Mouse (Mus musculus) heart, embryonic 13.5 days (tissue): ENCODE measurements around the gene Tmcc3. TPM values are rescaled to one million over a fixed set of nuclear protein-coding genes. Genes with fewer than 3 reads are reported as not detected.
A peak's percentile ranks its signal among the peaks of the same experiment; 100 is the strongest.

ENCODE experiments used
- ATAC-seq: fragments of 200-750 bp; cut with Nextera tagmentation; 2 replicates; pipeline ENCODE4 v1.8.0; 2017; ENCODE audit warnings: moderate TSS enrichment; ENCODE audit not compliant: insufficient number of reproducible peaks, low FRiP score, low TSS enrichment; ENCODE audit errors: extremely low read depth
- H3K27ac ChIP-seq: fragments of 300-500 bp; sonication (generic); replicated peaks from 2 replicates; pipeline ENCODE4 v1.5.1; 2015; ENCODE audit warnings: moderate library complexity, mild to moderate bottlenecking, inconsistent platforms
- H3K27me3 ChIP-seq: fragments of 300-500 bp; sonication (generic); replicated peaks from 2 replicates; pipeline ENCODE4 v1.6.1; 2015; ENCODE audit warnings: mild to moderate bottlenecking, inconsistent platforms
- H3K36me3 ChIP-seq: fragments of 300-500 bp; sonication (generic); 2 replicates; pipeline ENCODE4 v1.6.1; 2015; ENCODE audit warnings: mild to moderate bottlenecking, inconsistent platforms
- H3K4me1 ChIP-seq: fragments of 300-500 bp; sonication (generic); 2 replicates; pipeline ENCODE4 v1.6.1; 2015; ENCODE audit warnings: inconsistent platforms
- H3K4me2 ChIP-seq: fragments of 300-500 bp; sonication (generic); 2 replicates; pipeline ENCODE4 v1.6.1; 2015; ENCODE audit warnings: inconsistent platforms, mild to moderate bottlenecking, moderate library complexity
- H3K4me3 ChIP-seq: fragments of 300-500 bp; sonication (generic); 2 replicates; pipeline ENCODE4 v1.5.1; 2015; ENCODE audit warnings: moderate library complexity, mild to moderate bottlenecking, inconsistent platforms
- H3K9ac ChIP-seq: fragments of 300-500 bp; sonication (generic); 2 replicates; pipeline ENCODE4 v1.6.1; 2015; ENCODE audit warnings: inconsistent platforms, mild to moderate bottlenecking, moderate library complexity
- H3K9me3 ChIP-seq: fragments of 300-500 bp; sonication (generic); 2 replicates; pipeline ENCODE4 v1.6.1; 2016; ENCODE audit warnings: inconsistent platforms
- WGBS: fragments of 180-500 bp; shearing (Covaris S2); methylation state at CpG from one replicate; pipeline ENCODE4 v1.1.7; 2015; ENCODE audit warnings: mixed read lengths; 5-methylcytosine and 5-hydroxymethylcytosine counted together
- polyA plus RNA-seq: library from polyadenylated mRNA; unstranded; fragments of >200 nt; fragmentation: Nextera tagmentation; extraction: Ambion mirVana; gene quantifications from 2 replicates; pipeline ENCODE4 v1.2.1, GENCODE M21; 2015

Gene Tmcc3
- polyA plus RNA-seq, 1 experiment from 2014 or later, result 6.2 TPM

GRCm38 (mm10) chr10:94378383-94378782 is 66.6 kb downstream of the Tmcc3 start:
- no peak for ATAC-seq
- H3K36me3 ChIP-seq, result no peaks in the 10 kb centered on the region
- H3K9me3 ChIP-seq, result peaks cover 4% of the 10 kb centered on the region
- no peaks in the 10 kb centered on the region for H3K27me3 ChIP-seq
- peaks cover 26% of the 10 kb centered on the region for H3K4me1 ChIP-seq
- H3K4me3 ChIP-seq, result peak overlapping the region; percentile 22; the same call in 1 of the 2 replicates
- H3K4me2 ChIP-seq, result peak overlapping the region; percentile 53
- 53% methylated on average over 13 of the region's 13 CpGs for WGBS
- H3K27ac ChIP-seq, result no peak overlapping the region
- H3K9ac ChIP-seq, result no peak overlapping the region

DNA sequence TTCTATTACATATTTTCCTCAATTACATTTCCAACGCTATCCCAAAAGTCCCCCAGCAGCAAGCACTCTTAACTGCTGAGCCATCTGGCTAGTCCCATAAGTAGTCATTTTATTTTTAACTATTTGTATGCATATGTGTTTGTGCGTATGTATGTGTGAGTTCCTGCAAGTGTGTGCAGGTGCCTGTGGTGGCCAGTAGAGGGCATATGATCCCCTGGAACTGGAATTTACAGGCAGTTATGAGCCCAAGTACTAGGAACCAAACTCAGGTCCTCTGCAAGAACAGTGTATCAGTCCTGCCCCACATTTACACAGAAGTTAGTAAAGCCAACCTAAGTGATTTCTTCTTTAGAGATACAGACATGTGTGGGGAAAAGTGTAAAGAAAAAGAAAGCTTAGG is 68.3 kb downstream of the Tmcc3 start:
- Histone ChIP-seq H3K4me2 (no peak overlapping the region), H3K4me3 (no peak overlapping the region), H3K36me3 (no peaks in the 10 kb centered on the region), H3K4me1 (peaks cover 26% of the 10 kb centered on the region), H3K9me3 (peaks cover 7% of the 10 kb centered on the region), H3K27ac (no peak overlapping the region), H3K27me3 (no peaks in the 10 kb centered on the region), H3K9ac (no peak overlapping the region)
- ATAC-seq, result no peak
- 94% methylated on average over 2 of the region's 2 CpGs for WGBS

GRCm38 (mm10) chr10:94380662-94381392 is 69.1 kb downstream of the Tmcc3 start:
- Histone ChIP-seq H3K4me2 (no peak overlapping the region), H3K27ac (no peak overlapping the region), H3K27me3 (no peaks in the 10 kb centered on the region), H3K9me3 (peaks cover 15% of the 10 kb centered on the region), H3K36me3 (no peaks in the 10 kb centered on the region), H3K4me3 (no peak overlapping the region), H3K4me1 (peaks cover 26% of the 10 kb centered on the region), H3K9ac (no peak overlapping the region)
- ATAC-seq, result no peak
- WGBS, result 64% methylated on average over 9 of the region's 9 CpGs

DNA sequence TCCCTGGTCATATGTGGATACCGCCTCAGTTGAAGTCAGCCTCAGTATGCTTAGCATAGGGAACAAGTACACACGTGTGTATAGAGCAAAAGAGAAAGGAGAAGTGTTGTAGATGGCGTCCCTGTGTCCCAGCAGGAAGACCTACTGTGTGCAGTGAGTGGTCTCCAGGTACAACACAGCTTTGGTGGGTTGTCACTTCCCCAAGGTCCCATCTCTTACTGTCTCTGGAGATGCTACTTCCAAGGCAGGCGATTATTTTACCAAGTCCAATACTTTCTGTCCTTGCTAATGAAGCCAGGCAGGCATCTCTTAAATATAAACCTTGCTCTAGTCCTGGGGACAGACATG is 69.6 kb downstream of the Tmcc3 start:
- Histone ChIP-seq H3K4me3 (no peak overlapping the region), H3K9ac (no peak overlapping the region)

GRCm38 (mm10) chr10:94382618-94383017 is 70.9 kb downstream of the Tmcc3 start:
- Histone ChIP-seq H3K9me3 (peaks cover 22% of the 10 kb centered on the region), H3K4me3 (no peak overlapping the region), H3K27ac (no peak overlapping the region), H3K4me1 (peaks cover 19% of the 10 kb centered on the region), H3K4me2 (no peak overlapping the region), H3K27me3 (no peaks in the 10 kb centered on the region), H3K36me3 (no peaks in the 10 kb centered on the region), H3K9ac (no peak overlapping the region)
- 91% methylated on average over 14 of the region's 14 CpGs for WGBS
- no peak for ATAC-seq

More for the DNA sequence above, 69.6 kb downstream of the Tmcc3 start:
- H3K27me3 ChIP-seq, result no peaks in the 10 kb centered on the region
- H3K36me3 ChIP-seq, result no peaks in the 10 kb centered on the region
- H3K4me2 ChIP-seq, result no peak overlapping the region
- ATAC-seq, result no peak
- H3K4me1 ChIP-seq, result peaks cover 26% of the 10 kb centered on the region
- WGBS, result 83% methylated on average over 4 of the region's 4 CpGs
- H3K9me3 ChIP-seq, result peaks cover 20% of the 10 kb centered on the region
- no peak overlapping the region for H3K27ac ChIP-seq

- H3K27ac ChIP-seq, result no peak overlapping the region
- H3K36me3 ChIP-seq, result no peaks in the 10 kb centered on the region
- H3K4me3 ChIP-seq, result no peak overlapping the region
- 0 out of 2 replicates have a peak, but pooled peaks cover 10% of the 10 kb centered on the region for H3K4me1 ChIP-seq
- H3K4me2 ChIP-seq, result no peak overlapping the region
- H3K9me3 ChIP-seq, result peaks cover 22% of the 10 kb centered on the region
- no peak for ATAC-seq
- H3K27me3 ChIP-seq, result no peaks in the 10 kb centered on the region
- 78% methylated on average over 6 of the region's 6 CpGs for WGBS
- H3K9ac ChIP-seq, result no peak overlapping the region
Observed at GRCm38 (mm10) chr10:94383565-94383964, 71.8 kb downstream of the Tmcc3 start.

- Histone ChIP-seq H3K27me3 (no peaks in the 10 kb centered on the region), H3K9me3 (peaks cover 21% of the 10 kb centered on the region), H3K4me3 (no peak overlapping the region), H3K4me2 (no peak overlapping the region), H3K36me3 (no peaks in the 10 kb centered on the region), H3K9ac (no peak overlapping the region), H3K27ac (no peak overlapping the region), H3K4me1 (no peaks in the 10 kb centered on the region)
- no peak for ATAC-seq
- WGBS, result 74% methylated on average over 6 of the region's 6 CpGs
Observed at GRCm38 (mm10) chr10:94389219-94389618, 77.5 kb downstream of the Tmcc3 start.

DNA sequence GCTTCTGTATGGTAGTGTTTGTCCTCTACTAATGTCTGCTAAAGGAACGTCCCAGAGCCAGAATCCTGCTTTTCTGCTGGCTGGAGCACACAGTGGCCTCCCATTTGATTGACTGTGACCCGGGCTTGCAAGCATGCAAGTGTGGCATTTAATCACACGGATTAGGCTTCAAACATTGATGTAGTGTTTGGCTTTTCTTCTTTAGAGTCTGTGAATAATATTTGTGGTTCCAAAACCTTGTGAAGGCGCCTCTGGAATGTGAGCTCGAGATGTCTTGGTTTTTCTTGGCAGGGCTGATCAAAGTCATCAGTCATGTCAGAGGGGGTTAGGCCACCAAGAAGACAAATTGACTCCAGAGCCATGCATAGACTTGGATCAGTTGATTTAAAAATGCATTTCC is 79.3 kb downstream of the Tmcc3 start:
- Histone ChIP-seq H3K9me3 (peaks cover 8% of the 10 kb centered on the region; the same call in 1 of the 2 replicates), H3K4me1 (no peaks in the 10 kb centered on the region), H3K27ac (no peak overlapping the region), H3K4me2 (no peak overlapping the region), H3K9ac (no peak overlapping the region), H3K4me3 (no peak overlapping the region), H3K36me3 (no peaks in the 10 kb centered on the region), H3K27me3 (no peaks in the 10 kb centered on the region)
- ATAC-seq, result no peak
- 54% methylated on average over 5 of the region's 5 CpGs for WGBS

DNA sequence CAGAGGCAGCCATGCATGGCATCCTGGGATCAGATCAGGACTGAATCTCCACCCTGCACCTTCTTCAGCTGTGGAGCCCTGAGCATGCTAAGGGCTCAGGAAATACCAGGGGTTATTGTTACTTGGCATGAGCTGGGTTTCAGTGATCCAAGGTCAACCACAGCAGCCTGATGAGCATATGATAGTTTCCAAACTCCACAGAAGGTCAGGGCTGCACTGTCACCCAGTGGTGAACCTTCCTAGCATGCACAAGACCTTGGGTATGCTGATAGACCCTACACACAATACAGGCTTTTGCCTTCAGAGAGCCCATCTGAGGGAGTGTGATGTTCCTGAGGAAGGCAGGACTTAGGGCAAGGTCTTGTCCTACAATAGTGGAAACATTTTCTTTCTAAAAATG is 82.5 kb downstream of the Tmcc3 start:
- H3K4me3 ChIP-seq, result no peak overlapping the region
- H3K27ac ChIP-seq, result no peak overlapping the region
- no peak overlapping the region for H3K9ac ChIP-seq
- no peaks in the 10 kb centered on the region for H3K27me3 ChIP-seq
- H3K36me3 ChIP-seq, result no peaks in the 10 kb centered on the region
- no peak for ATAC-seq
- 0 out of 2 replicates have a peak, but pooled peaks cover 3% of the 10 kb centered on the region for H3K9me3 ChIP-seq
- H3K4me1 ChIP-seq, result no peaks in the 10 kb centered on the region
- no peak overlapping the region for H3K4me2 ChIP-seq

DNA sequence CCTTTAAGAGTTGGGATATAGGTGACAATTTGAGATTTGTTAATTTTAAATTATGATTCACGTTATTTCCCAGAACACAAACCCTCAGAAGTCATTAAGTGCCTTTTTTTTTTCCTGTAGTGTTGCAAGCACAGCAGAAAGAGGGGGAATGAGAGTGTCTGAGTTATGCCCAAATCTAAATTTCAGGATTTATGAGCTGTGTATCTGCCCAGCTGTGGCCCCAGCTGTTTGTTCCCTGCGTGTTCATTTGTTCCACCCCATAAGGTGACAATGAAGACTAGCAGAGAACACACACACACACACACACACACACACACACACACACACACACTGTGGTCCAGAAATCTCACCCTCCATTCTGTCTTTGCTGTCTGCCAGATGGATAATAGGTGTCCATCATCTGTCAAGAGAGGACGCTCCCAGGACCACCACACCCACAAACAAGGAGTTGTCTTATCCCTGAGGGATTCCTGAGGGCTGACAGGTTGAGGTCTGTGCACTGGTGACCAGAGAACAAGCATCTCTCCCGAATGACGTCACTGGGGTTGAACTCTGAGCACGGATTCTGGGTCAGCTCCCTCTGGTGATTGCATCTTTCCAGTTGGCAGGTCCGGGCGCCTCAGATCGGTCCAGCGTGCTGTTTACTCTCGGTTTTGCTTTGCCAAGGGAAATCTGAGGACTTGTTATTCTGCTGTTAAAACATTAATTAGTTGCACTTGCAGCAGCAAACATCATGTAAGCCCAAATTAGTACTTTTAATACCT is 86.3 kb downstream of the Tmcc3 start:
- Histone ChIP-seq H3K9ac (no peak overlapping the region), H3K4me2 (no peak overlapping the region), H3K4me3 (no peak overlapping the region), H3K36me3 (no peaks in the 10 kb centered on the region), H3K27ac (no peak overlapping the region), H3K27me3 (no peaks in the 10 kb centered on the region), H3K9me3 (0 out of 2 replicates have a peak, but pooled peaks cover 3% of the 10 kb centered on the region), H3K4me1 (no peaks in the 10 kb centered on the region)
- WGBS, result 60% methylated on average over 11 of the region's 11 CpGs
- no peak for ATAC-seq

- Histone ChIP-seq H3K9ac (no peak overlapping the region), H3K4me1 (no peaks in the 10 kb centered on the region), H3K27ac (no peak overlapping the region), H3K4me2 (no peak overlapping the region), H3K27me3 (no peaks in the 10 kb centered on the region), H3K36me3 (no peaks in the 10 kb centered on the region), H3K4me3 (no peak overlapping the region), H3K9me3 (no peaks in the 10 kb centered on the region)
- ATAC-seq, result no peak
- WGBS, result 77% methylated on average over 8 of the region's 8 CpGs
Observed at GRCm38 (mm10) chr10:94400895-94401294, 89.1 kb downstream of the Tmcc3 start.
